Mouse (Mus musculus) cerebellum, adult 2 months (tissue): ENCODE results near the gene Zfp296.

Source experiments
- CTCF ChIP-seq: fragments of 200-500 bp; IDR thresholded peaks from 2 replicates; pipeline ENCODE4 v1.5.1; 2011; ENCODE audit warnings: low read depth, mild to moderate bottlenecking, control low read depth, low read length, moderate library complexity, borderline replicate concordance; ENCODE audit not compliant: insufficient read depth
- POLR2A ChIP-seq: fragments of 200-500 bp; IDR thresholded peaks from 2 replicates; pipeline ENCODE4 v1.6.1; 2011; ENCODE audit warnings: low read length, control low read depth, borderline replicate concordance; ENCODE audit not compliant: insufficient read depth

- no peak for TF ChIP-seq CTCF
- TF ChIP-seq POLR2A = no peak
Measured at GRCm38 (mm10) chr7:19579751-19580150, 2.7 kb downstream of the Zfp296 start.
